Mouse (Mus musculus): ENCODE data around the gene Fam168b. TPM values are rescaled to one million over a fixed set of nuclear protein-coding genes. Genes with fewer than 3 reads are reported as not detected.

Gene Fam168b
- polyA plus RNA-seq, 1 experiment from 2014 or later: 32.6 TPM

- peaks cover 9% of the 10 kb centered on the region for H3K4me1 ChIP-seq
- no peak overlapping the region for H3K4me3 ChIP-seq
- WGBS (ENCODE audit: insufficient replicate concordance): 89% methylated on average over 11 of the region's 11 CpGs
- no peak for ATAC-seq
- no peak overlapping the region for H3K9ac ChIP-seq
- H3K9me3 ChIP-seq (replicated peaks): no peaks in the 10 kb centered on the region
- no peak overlapping the region for H3K4me2 ChIP-seq
- H3K27ac ChIP-seq: no peak overlapping the region
- peaks cover 58% of the 10 kb centered on the region for H3K36me3 ChIP-seq
- H3K27me3 ChIP-seq (replicated peaks): peaks cover 6% of the 10 kb centered on the region
These were observed 32.6 kb downstream of the Fam168b start for GRCm38 (mm10) chr1:34810293-34810692.

DNA sequence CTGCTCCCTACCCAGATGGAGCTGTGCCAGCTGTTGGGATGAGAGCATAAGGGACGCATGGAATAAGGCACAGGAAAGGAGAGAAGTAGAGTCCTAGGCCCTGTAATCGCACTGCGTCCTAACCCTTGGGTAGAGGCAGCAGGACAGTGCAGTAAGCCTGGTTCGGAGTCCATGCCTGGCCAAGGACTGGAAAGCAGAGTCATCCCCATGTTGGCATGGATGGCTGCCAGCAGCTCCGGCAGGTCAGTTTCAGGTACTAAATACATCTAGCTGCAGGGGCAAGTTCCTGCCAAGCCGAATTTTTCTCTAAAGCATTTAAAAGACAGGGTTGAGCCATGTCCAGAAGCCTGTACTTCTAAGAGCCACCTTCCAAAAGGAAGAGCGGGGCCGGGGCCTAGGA, 34.4 kb downstream of the Fam168b start:
- WGBS (ENCODE audit: insufficient replicate concordance): 80% methylated on average over 8 of the region's 8 CpGs
- Histone ChIP-seq H3K27ac (no peak overlapping the region), H3K4me1 (peaks cover 9% of the 10 kb centered on the region), H3K36me3 (peaks cover 40% of the 10 kb centered on the region), H3K4me3 (no peak overlapping the region), H3K27me3 (replicated peaks) (peaks cover 6% of the 10 kb centered on the region), H3K4me2 (no peak overlapping the region), H3K9me3 (replicated peaks) (no peaks in the 10 kb centered on the region), H3K9ac (no peak overlapping the region)
- ATAC-seq: no peak

GRCm38 (mm10) chr1:34805931-34806520, 36.8 kb downstream of the Fam168b start:
- Histone ChIP-seq H3K27ac (no peak overlapping the region), H3K27me3 (replicated peaks) (peaks cover 10% of the 10 kb centered on the region), H3K4me1 (peaks cover 26% of the 10 kb centered on the region), H3K4me2 (peak overlapping the region; percentile 12; the same call in 1 of the 2 replicates), H3K36me3 (peaks cover 16% of the 10 kb centered on the region), H3K4me3 (no peak overlapping the region), H3K9ac (no peak overlapping the region), H3K9me3 (replicated peaks) (no peaks in the 10 kb centered on the region)
- no peak for ATAC-seq
- 35% methylated on average over 35 of the region's 35 CpGs for WGBS (ENCODE audit: insufficient replicate concordance)

- ATAC-seq: no peak
- H3K36me3 ChIP-seq: peaks cover 4% of the 10 kb centered on the region; the same call in 1 of the 2 replicates
- no peak overlapping the region for H3K9ac ChIP-seq
- no peak overlapping the region for H3K4me2 ChIP-seq
- H3K4me1 ChIP-seq: peaks cover 28% of the 10 kb centered on the region
- no peaks in the 10 kb centered on the region for H3K9me3 ChIP-seq (replicated peaks)
- no peak overlapping the region for H3K27ac ChIP-seq
- H3K27me3 ChIP-seq (replicated peaks): peaks cover 10% of the 10 kb centered on the region
- no peak overlapping the region for H3K4me3 ChIP-seq
- 75% methylated on average over 7 of the region's 7 CpGs for WGBS (ENCODE audit: insufficient replicate concordance)
These were observed 38.0 kb downstream of the Fam168b start for GRCm38 (mm10) chr1:34804863-34805262.

DNA sequence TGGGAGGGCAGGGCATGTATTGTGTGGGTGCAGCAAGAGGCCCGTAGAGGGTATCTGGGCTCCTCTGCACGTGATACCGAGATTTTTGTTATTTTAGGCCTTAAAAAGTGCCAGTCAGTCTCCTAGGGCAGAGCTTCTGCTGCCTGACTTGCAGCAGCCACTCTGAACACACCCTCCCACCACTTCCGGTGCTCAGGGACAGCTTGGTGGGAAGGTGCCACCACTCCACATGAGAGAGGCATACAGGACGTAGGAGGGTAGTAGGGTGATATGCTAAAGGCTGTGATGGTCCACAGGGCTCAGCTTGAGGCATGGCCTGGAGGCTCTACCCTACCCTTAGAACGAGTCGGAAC, 40.6 kb downstream of the Fam168b start:
- peaks cover 10% of the 10 kb centered on the region for H3K27me3 ChIP-seq (replicated peaks)
- no peak for ATAC-seq
- peak overlapping the region; percentile 61; the same call in 1 of the 2 replicates for H3K9ac ChIP-seq
- WGBS (ENCODE audit: insufficient replicate concordance): 15% methylated on average over 7 of the region's 7 CpGs
- peak overlapping the region; percentile 95 for H3K4me2 ChIP-seq
- peaks cover 28% of the 10 kb centered on the region for H3K4me1 ChIP-seq
- H3K4me3 ChIP-seq: peak overlapping the region; percentile 67
- no peaks in the 10 kb centered on the region for H3K9me3 ChIP-seq (replicated peaks)
- no peak overlapping the region for H3K27ac ChIP-seq
- no peaks in the 10 kb centered on the region for H3K36me3 ChIP-seq

DNA sequence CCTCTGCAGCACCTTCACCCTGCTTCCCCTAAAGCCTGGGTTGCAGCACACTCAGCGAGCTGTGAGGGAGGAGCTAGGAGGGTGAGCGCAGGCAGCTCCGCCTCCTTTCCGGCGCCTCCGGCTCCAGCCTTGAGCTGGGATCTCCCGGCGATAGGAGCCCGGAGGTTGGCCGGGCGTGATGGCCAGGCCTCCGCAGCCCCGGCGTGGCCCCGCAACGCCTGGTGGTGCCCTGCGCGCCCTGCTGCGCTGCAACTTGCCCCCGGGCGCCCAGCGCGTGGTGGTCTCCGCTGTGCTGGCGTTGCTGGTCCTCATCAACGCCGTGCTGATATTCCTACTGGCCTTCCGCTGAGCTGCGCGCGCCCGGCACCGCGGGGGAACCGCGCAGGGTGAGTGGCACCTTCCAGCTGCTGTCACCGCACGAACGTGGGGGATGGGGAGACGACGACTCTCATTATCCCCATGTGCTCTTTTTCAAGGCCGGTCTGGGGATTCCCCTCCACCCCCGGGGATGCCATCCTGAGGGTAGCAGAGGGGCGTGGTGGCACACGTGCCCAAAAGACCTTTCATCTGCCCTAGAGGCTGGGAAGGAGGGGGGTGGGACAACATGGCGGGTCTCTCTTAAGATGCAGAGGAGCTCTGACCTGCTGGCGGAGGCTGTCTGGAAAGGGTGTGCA, 41.1 kb downstream of the Fam168b start:
- Histone ChIP-seq H3K9me3 (replicated peaks) (no peaks in the 10 kb centered on the region), H3K4me1 (peaks cover 28% of the 10 kb centered on the region), H3K4me3 (peak overlapping the region; percentile 67), H3K27ac (no peak overlapping the region), H3K4me2 (peak overlapping the region; percentile 95), H3K36me3 (no peaks in the 10 kb centered on the region), H3K27me3 (replicated peaks) (peaks cover 6% of the 10 kb centered on the region), H3K9ac (peak overlapping the region; percentile 61)
- ATAC-seq: peak; percentile 82
- 2% methylated on average over 44 of the region's 47 CpGs for WGBS (ENCODE audit: insufficient replicate concordance)

GRCm38 (mm10) chr1:34799140-34799539, 43.7 kb downstream of the Fam168b start:
- WGBS (ENCODE audit: insufficient replicate concordance): 64% methylated on average over 2 of the region's 2 CpGs
- Histone ChIP-seq H3K4me2 (no peak overlapping the region), H3K27me3 (replicated peaks) (0 out of 2 replicates have a peak, but pooled peaks cover 5% of the 10 kb centered on the region), H3K9ac (no peak overlapping the region), H3K4me1 (peaks cover 19% of the 10 kb centered on the region), H3K4me3 (no peak overlapping the region), H3K36me3 (no peaks in the 10 kb centered on the region), H3K27ac (no peak overlapping the region), H3K9me3 (replicated peaks) (no peaks in the 10 kb centered on the region)
- ATAC-seq: no peak

- no peak; the same call in 1 of the 2 replicates for ATAC-seq
- Histone ChIP-seq H3K9ac (no peak overlapping the region), H3K27ac (no peak overlapping the region), H3K4me1 (0 out of 2 replicates have a peak, but pooled peaks cover 2% of the 10 kb centered on the region), H3K9me3 (replicated peaks) (no peaks in the 10 kb centered on the region), H3K36me3 (no peaks in the 10 kb centered on the region), H3K4me3 (no peak overlapping the region), H3K27me3 (replicated peaks) (no peaks in the 10 kb centered on the region), H3K4me2 (no peak overlapping the region)
- WGBS (ENCODE audit: insufficient replicate concordance): 66% methylated on average over 19 of the region's 19 CpGs
These were observed 49.3 kb downstream of the Fam168b start for GRCm38 (mm10) chr1:34793304-34794300.

GRCm38 (mm10) chr1:34783538-34784161, 59.2 kb downstream of the Fam168b start:
- Histone ChIP-seq H3K9ac (no peak overlapping the region), H3K4me3 (no peak overlapping the region), H3K4me1 (no peaks in the 10 kb centered on the region), H3K27ac (no peak overlapping the region), H3K4me2 (no peak overlapping the region), H3K27me3 (replicated peaks) (no peaks in the 10 kb centered on the region), H3K9me3 (replicated peaks) (no peaks in the 10 kb centered on the region), H3K36me3 (no peaks in the 10 kb centered on the region)
- no peak for ATAC-seq
- WGBS (ENCODE audit: insufficient replicate concordance): 59% methylated on average over 6 of the region's 6 CpGs

DNA sequence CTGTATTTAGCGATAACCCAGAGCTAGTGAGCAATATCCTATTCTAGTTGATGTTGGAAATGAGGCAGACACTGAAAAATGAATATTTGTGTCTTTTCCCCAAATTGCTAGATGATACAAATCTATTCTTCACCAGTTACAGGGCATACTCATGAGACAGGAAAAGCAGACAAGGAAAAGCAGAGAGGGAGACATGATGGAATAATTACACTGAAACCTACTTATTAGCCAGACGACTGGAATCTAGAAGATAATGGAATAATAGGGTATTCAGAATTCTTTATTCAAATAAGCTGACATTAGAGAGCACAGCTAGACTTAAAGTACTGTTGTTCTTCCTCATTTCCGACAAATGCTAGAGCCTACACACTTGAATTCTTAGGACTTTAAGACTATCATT, 67.0 kb downstream of the Fam168b start:
- ATAC-seq: no peak
- no peaks in the 10 kb centered on the region for H3K27me3 ChIP-seq (replicated peaks)
- no peak overlapping the region for H3K27ac ChIP-seq
- no peak overlapping the region for H3K4me2 ChIP-seq
- 81% methylated on average over 3 of the region's 3 CpGs for WGBS (ENCODE audit: insufficient replicate concordance)
- no peaks in the 10 kb centered on the region for H3K4me1 ChIP-seq
- no peaks in the 10 kb centered on the region for H3K36me3 ChIP-seq
- peaks cover 5% of the 10 kb centered on the region for H3K9me3 ChIP-seq (replicated peaks)
- no peak overlapping the region for H3K9ac ChIP-seq
- H3K4me3 ChIP-seq: no peak overlapping the region

DNA sequence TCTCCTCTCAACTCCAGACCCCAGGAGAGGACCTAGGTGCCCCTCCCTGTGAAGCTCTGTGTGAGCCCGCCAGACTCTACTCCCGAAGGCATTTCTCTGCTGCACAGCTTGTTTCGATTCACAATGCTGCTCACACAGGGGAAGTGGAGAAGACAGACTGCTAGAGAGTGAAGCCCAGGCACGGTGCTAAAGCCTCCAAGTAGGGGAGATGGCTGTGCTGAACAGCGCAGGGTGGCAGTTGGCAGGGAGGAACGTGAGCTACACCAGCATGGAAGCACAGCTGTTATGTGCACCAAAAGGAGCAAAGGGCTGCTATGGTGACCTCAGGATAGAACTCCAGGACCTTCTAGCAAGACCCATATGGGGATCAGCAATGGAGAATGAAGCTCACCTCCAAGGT, 74.0 kb downstream of the Fam168b start:
- H3K36me3 ChIP-seq: no peaks in the 10 kb centered on the region
- no peaks in the 10 kb centered on the region for H3K27me3 ChIP-seq (replicated peaks)
- H3K9me3 ChIP-seq (replicated peaks): no peaks in the 10 kb centered on the region
- no peak overlapping the region for H3K4me2 ChIP-seq
- no peak overlapping the region for H3K4me3 ChIP-seq
- ATAC-seq: no peak
- H3K9ac ChIP-seq: no peak overlapping the region
- no peak overlapping the region for H3K27ac ChIP-seq
- 62% methylated on average over 6 of the region's 6 CpGs for WGBS (ENCODE audit: insufficient replicate concordance)
- H3K4me1 ChIP-seq: no peaks in the 10 kb centered on the region
